Mouse (Mus musculus) spleen, postnatal 36 days (tissue): Measurements from ENCODE around the gene Gm31371.
"Not testable (repeated sequence)": the region's sequence is repeated elsewhere in the genome, so short reads cannot be mapped to it uniquely, and the experiment has no call there.

Experiments used
- DNase-seq, 2 experiments: peaks; one replicate each; pipeline ENCODE4 v3.0.0; 2022; ENCODE audit warnings: low spot score in 2 of 2, mixed read lengths in 1 of 2

Gm31371 gene

GRCm38 (mm10) chr8:19903092-19903491 is at the start of gene Gm31371:
Gene Gm31371 (plus strand): TSS chr8:19903392.
- DNase-seq: not testable (repeated sequence)

- peak in 1 of 2 experiments; percentile 7 for DNase-seq
These were observed 3.3 kb downstream of the Gm31371 start for GRCm38 (mm10) chr8:19906425-19907055.

GRCm38 (mm10) chr8:19908841-19909321 is 5.7 kb downstream of the Gm31371 start:
- peak in 1 of 2 experiments; percentile 2 for DNase-seq

GRCm38 (mm10) chr8:19919086-19919485 is 15.9 kb downstream of the Gm31371 start:
- DNase-seq: peak in 1 of 2 experiments; percentile 1

- peak; percentile 2 to 17 for DNase-seq
These were observed 31.1 kb downstream of the Gm31371 start for GRCm38 (mm10) chr8:19934274-19934673.

GRCm38 (mm10) chr8:19935541-19936030 is 32.4 kb downstream of the Gm31371 start:
- DNase-seq: peak; percentile 1 to 20

- DNase-seq: no peak
These were observed 57.7 kb downstream of the Gm31371 start for GRCm38 (mm10) chr8:19960935-19961334.

- peak in 1 of 2 experiments; percentile 18 for DNase-seq
These were observed 60.6 kb downstream of the Gm31371 start for GRCm38 (mm10) chr8:19963766-19964165.

- peak; percentile 29 to 35 for DNase-seq
These were observed 65.0 kb downstream of the Gm31371 start for GRCm38 (mm10) chr8:19968151-19968550.

GRCm38 (mm10) chr8:19975237-19975636 is 72.0 kb downstream of the Gm31371 start:
- not testable (repeated sequence) for DNase-seq
